Mouse (Mus musculus) C2C12 (cell line): ENCODE data around the gene B4galt5.

Experiments
- CTCF ChIP-seq: IDR thresholded peaks from one replicate; pipeline ENCODE4 v1.5.1; 2011; ENCODE audit not compliant: control insufficient read depth, insufficient read depth, insufficient read length
- FOSL1 ChIP-seq: IDR thresholded peaks from one replicate; pipeline ENCODE4 v1.8.0; 2011; ENCODE audit warnings: mild to moderate bottlenecking, low read length; ENCODE audit not compliant: poor library complexity, insufficient read depth, severe bottlenecking
- MAX ChIP-seq: IDR thresholded peaks from one replicate; pipeline ENCODE4 v1.6.1; 2011; ENCODE audit warnings: mild to moderate bottlenecking, control low read depth
- MYOD1 ChIP-seq: IDR thresholded peaks from one replicate; pipeline ENCODE4 v1.6.1; 2011; ENCODE audit warnings: low read depth; ENCODE audit not compliant: control insufficient read depth, insufficient read length
- USF1 ChIP-seq: IDR thresholded peaks from one replicate; pipeline ENCODE4 v1.6.1; 2011; ENCODE audit warnings: low read depth, mild to moderate bottlenecking, control low read depth, moderate library complexity

DNA sequence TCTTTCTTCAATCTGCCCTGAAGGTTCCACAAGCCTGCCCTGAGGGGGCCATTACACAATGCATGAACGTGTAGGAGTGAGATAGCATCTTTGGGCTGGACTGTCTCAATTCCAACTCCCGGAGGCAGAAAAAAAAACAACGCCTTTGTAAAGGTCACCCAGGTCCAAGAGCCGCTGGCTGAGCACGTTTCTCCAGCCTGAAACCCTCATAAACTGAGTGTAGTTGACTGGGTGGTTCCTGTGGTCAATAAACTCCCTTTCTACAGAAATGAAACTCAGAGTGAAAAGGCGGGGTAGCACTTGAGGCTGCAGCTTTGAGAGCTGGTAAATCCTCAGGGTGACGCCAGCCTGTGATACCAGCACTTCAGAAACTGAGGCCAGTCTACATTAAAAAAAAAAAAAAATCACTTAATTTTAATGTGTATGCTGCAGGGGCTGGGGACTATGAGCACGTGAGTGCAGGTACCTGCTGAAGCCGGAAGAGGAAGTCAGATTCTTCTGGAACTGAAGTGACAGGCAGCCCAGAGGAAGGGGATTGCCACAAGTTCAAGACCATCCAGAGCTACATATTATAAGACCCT lies 2.5 kb upstream of the B4galt5 start:
- TF ChIP-seq CTCF (no peak), USF1 (no peak), MAX (no peak), MYOD1 (no peak), FOSL1 (no peak)
